Mouse (Mus musculus): Measurements from ENCODE around the gene Klhl32. TPM values are rescaled to one million over a fixed set of nuclear protein-coding genes. Genes with fewer than 3 reads are reported as not detected.

The Klhl32 gene
- polyA plus RNA-seq, 1 experiment, result 0.96 TPM

DNA sequence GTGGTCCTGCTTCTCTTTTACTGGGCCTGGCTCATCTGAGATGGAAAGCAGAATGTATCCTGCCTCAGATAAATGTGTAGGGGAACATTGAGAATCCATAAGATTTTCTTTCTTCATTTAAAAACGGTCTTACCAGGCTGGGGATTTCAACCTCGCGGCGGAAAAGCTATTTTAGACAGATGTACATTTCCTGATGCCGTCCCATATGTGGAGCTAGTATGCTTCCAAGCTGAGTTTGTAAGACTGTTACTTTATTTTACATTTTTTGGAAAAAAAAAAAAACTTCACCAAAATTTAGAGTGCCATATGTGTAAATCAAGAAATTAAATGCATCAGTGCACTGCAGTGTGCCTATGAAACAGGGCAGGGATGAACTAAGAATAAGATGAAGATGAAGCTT is 5.4 kb downstream of the Klhl32 start:
- Histone ChIP-seq H3K9me3 (replicated peaks; ENCODE audit: control insufficient read depth, insufficient read depth, low read length, poor library complexity, severe bottlenecking) (no peaks in the 10 kb centered on the region), H3K4me3 (ENCODE audit: low read depth, low read length) (no peak overlapping the region), H3K4me1 (ENCODE audit: control insufficient read depth, insufficient read depth, low read length) (no peaks in the 10 kb centered on the region), H3K27me3 (ENCODE audit: control insufficient read depth, insufficient read depth, low read length, poor library complexity, severe bottlenecking) (peaks cover 1% of the 10 kb centered on the region; the same call in 1 of the 2 replicates), H3K9ac (ENCODE audit: low read depth, poor library complexity, severe bottlenecking) (no peak overlapping the region), H3K27ac (ENCODE audit: insufficient read depth, low read length) (no peak overlapping the region), H3K36me3 (ENCODE audit: control insufficient read depth, insufficient read depth, low read length, poor library complexity, severe bottlenecking) (no peaks in the 10 kb centered on the region)
- TF ChIP-seq EP300 (IDR thresholded peaks at IDR 0.05; ENCODE audit: insufficient read depth, low read depth, low read length) (no peak), CTCF (IDR thresholded peaks at IDR 0.05; ENCODE audit: low read depth, low read length) (no peak), POLR2A (IDR thresholded peaks at IDR 0.05; ENCODE audit: insufficient read depth, low read length) (no peak)

DNA sequence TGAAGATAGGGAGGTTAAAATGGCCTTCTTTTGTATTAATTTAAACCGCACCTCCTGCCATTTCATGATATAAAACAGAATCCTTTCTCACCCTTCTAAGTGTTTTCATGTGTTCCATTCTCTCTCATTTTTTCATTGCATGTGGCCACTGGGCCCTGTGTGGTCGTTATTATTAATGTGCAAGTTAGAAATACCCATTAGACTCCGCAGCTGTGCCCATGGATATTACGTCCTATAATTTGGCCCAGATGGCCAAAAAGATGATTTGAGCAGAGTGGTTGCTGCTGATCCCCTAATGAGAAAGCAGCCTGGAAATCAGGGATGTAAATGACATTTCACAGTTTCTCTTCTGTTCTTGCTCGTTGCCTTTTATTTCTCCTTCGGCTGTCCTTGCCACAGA is 12.4 kb downstream of the Klhl32 start:
- no peaks in the 10 kb centered on the region for H3K27me3 ChIP-seq (ENCODE audit: control insufficient read depth, insufficient read depth, low read length, poor library complexity, severe bottlenecking)
- H3K36me3 ChIP-seq (ENCODE audit: control insufficient read depth, insufficient read depth, low read length, poor library complexity, severe bottlenecking), result no peaks in the 10 kb centered on the region
- no peak overlapping the region for H3K4me3 ChIP-seq (ENCODE audit: low read depth, low read length)
- no peaks in the 10 kb centered on the region for H3K9me3 ChIP-seq (replicated peaks; ENCODE audit: control insufficient read depth, insufficient read depth, low read length, poor library complexity, severe bottlenecking)
- no peak overlapping the region for H3K9ac ChIP-seq (ENCODE audit: low read depth, poor library complexity, severe bottlenecking)
- no peak overlapping the region for H3K27ac ChIP-seq (ENCODE audit: insufficient read depth, low read length)
- H3K4me1 ChIP-seq (ENCODE audit: control insufficient read depth, insufficient read depth, low read length), result no peaks in the 10 kb centered on the region
- TF ChIP-seq CTCF (IDR thresholded peaks at IDR 0.05; ENCODE audit: low read depth, low read length), result no peak
- TF ChIP-seq POLR2A (IDR thresholded peaks at IDR 0.05; ENCODE audit: insufficient read depth, low read length), result no peak
- TF ChIP-seq EP300 (IDR thresholded peaks at IDR 0.05; ENCODE audit: insufficient read depth, low read depth, low read length), result no peak

DNA sequence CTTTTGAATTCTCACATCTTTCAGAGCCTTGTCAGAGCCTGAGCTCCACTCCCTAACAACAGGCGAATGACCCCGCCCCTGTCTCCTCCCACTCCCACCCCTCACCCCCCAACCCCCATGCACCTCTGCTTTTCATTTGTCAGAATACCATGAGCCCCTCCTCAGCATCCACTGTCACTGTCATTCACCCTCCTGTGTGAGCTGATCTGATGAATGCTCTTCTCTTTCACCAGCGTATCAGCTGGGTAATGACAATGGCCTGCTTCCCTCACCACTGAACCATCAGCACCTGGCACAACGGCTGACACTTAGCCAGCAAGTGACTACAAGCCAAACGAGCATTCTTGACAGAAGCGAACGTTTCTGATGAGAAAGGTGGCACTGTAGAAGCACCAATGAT is 15.4 kb downstream of the Klhl32 start:
- TF ChIP-seq POLR2A (IDR thresholded peaks at IDR 0.05; ENCODE audit: insufficient read depth, low read length) (no peak), CTCF (IDR thresholded peaks at IDR 0.05; ENCODE audit: low read depth, low read length) (no peak), EP300 (IDR thresholded peaks at IDR 0.05; ENCODE audit: insufficient read depth, low read depth, low read length) (no peak)
- Histone ChIP-seq H3K9ac (ENCODE audit: low read depth, poor library complexity, severe bottlenecking) (no peak overlapping the region), H3K27me3 (ENCODE audit: control insufficient read depth, insufficient read depth, low read length, poor library complexity, severe bottlenecking) (no peaks in the 10 kb centered on the region), H3K27ac (ENCODE audit: insufficient read depth, low read length) (no peak overlapping the region), H3K36me3 (ENCODE audit: control insufficient read depth, insufficient read depth, low read length, poor library complexity, severe bottlenecking) (no peaks in the 10 kb centered on the region), H3K4me3 (ENCODE audit: low read depth, low read length) (no peak overlapping the region), H3K9me3 (replicated peaks; ENCODE audit: control insufficient read depth, insufficient read depth, low read length, poor library complexity, severe bottlenecking) (no peaks in the 10 kb centered on the region), H3K4me1 (ENCODE audit: control insufficient read depth, insufficient read depth, low read length) (no peaks in the 10 kb centered on the region)

DNA sequence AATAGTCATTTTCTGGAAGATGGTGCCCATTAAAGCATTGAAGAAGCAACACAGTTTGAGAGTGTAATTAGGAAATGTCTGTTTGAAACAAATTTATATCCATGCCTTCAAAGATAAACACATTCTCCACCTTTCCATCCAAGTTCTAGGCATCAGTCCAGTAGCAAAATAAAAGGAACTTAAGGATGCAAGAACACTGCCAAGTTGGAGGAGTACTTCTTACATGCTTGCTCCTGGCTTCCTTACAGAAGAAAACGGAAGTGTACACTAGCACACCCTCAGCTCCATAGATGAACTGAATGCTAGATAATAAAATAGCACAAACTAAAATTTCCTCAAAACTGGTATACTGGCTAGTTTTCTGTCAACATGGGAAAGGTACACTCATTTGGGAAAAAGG is 42.6 kb downstream of the Klhl32 start:
- no peaks in the 10 kb centered on the region for H3K9me3 ChIP-seq (replicated peaks; ENCODE audit: control insufficient read depth, insufficient read depth, low read length, poor library complexity, severe bottlenecking)
- H3K27ac ChIP-seq (ENCODE audit: insufficient read depth, low read length), result no peak overlapping the region
- H3K4me1 ChIP-seq (ENCODE audit: control insufficient read depth, insufficient read depth, low read length), result no peaks in the 10 kb centered on the region
- H3K36me3 ChIP-seq (ENCODE audit: control insufficient read depth, insufficient read depth, low read length, poor library complexity, severe bottlenecking), result no peaks in the 10 kb centered on the region
- no peak overlapping the region for H3K9ac ChIP-seq (ENCODE audit: low read depth, poor library complexity, severe bottlenecking)
- H3K4me3 ChIP-seq (ENCODE audit: low read depth, low read length), result no peak overlapping the region
- TF ChIP-seq POLR2A (IDR thresholded peaks at IDR 0.05; ENCODE audit: insufficient read depth, low read length), result no peak
- TF ChIP-seq EP300 (IDR thresholded peaks at IDR 0.05; ENCODE audit: insufficient read depth, low read depth, low read length), result no peak
- H3K27me3 ChIP-seq (ENCODE audit: control insufficient read depth, insufficient read depth, low read length, poor library complexity, severe bottlenecking), result no peaks in the 10 kb centered on the region

DNA sequence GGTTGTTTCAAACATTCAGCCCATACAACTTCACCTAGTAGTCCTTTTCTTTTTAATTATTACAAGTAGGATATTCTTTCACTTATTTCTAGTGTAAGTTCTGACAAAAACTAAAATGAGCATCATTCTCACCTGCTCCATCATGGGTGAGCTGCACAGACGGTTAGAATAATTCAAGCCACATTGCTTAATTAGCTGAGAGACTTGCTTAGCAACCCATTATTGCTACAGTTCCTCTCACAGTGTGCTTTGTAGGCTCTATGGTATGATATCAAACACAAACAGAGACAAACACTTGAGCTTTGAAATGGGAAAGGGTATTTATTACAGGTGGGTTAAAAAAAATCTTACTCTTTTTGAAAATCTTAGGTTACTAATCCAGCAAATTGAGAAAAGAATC is 49.0 kb downstream of the Klhl32 start:
- Histone ChIP-seq H3K9me3 (replicated peaks; ENCODE audit: control insufficient read depth, insufficient read depth, low read length, poor library complexity, severe bottlenecking) (no peaks in the 10 kb centered on the region), H3K27ac (ENCODE audit: insufficient read depth, low read length) (no peak overlapping the region), H3K9ac (ENCODE audit: low read depth, poor library complexity, severe bottlenecking) (no peak overlapping the region), H3K4me1 (ENCODE audit: control insufficient read depth, insufficient read depth, low read length) (no peaks in the 10 kb centered on the region), H3K27me3 (ENCODE audit: control insufficient read depth, insufficient read depth, low read length, poor library complexity, severe bottlenecking) (no peaks in the 10 kb centered on the region), H3K36me3 (ENCODE audit: control insufficient read depth, insufficient read depth, low read length, poor library complexity, severe bottlenecking) (no peaks in the 10 kb centered on the region), H3K4me3 (ENCODE audit: low read depth, low read length) (no peak overlapping the region)
- TF ChIP-seq POLR2A (IDR thresholded peaks at IDR 0.05; ENCODE audit: insufficient read depth, low read length) (no peak), EP300 (IDR thresholded peaks at IDR 0.05; ENCODE audit: insufficient read depth, low read depth, low read length) (no peak), CTCF (IDR thresholded peaks at IDR 0.05; ENCODE audit: low read depth, low read length) (no peak)

DNA sequence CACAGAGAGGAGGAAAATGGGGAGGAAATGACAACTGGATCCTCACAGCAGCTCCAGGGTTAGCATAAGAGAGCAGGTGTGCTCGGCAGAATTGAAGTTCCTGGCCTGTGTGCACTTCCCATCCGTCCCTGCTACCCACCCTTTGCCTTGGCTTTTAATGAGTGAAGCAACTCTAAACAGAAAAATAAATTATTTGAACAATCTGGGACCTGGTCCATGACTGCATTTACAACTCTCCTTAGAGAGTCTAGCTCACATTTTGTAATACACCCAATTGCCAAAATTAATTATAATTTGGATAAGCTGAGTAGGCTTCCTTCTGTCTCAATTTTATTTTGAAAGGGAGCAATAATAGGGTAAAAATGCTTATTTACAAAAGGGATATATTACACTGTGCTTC is 49.6 kb downstream of the Klhl32 start:
- no peaks in the 10 kb centered on the region for H3K9me3 ChIP-seq (replicated peaks; ENCODE audit: control insufficient read depth, insufficient read depth, low read length, poor library complexity, severe bottlenecking)
- H3K4me1 ChIP-seq (ENCODE audit: control insufficient read depth, insufficient read depth, low read length), result no peaks in the 10 kb centered on the region
- H3K36me3 ChIP-seq (ENCODE audit: control insufficient read depth, insufficient read depth, low read length, poor library complexity, severe bottlenecking), result no peaks in the 10 kb centered on the region
- no peak overlapping the region for H3K4me3 ChIP-seq (ENCODE audit: low read depth, low read length)
- no peak overlapping the region for H3K9ac ChIP-seq (ENCODE audit: low read depth, poor library complexity, severe bottlenecking)
- H3K27me3 ChIP-seq (ENCODE audit: control insufficient read depth, insufficient read depth, low read length, poor library complexity, severe bottlenecking), result no peaks in the 10 kb centered on the region
- H3K27ac ChIP-seq (ENCODE audit: insufficient read depth, low read length), result no peak overlapping the region
- no peak for TF ChIP-seq CTCF (IDR thresholded peaks at IDR 0.05; ENCODE audit: low read depth, low read length)
- TF ChIP-seq POLR2A (IDR thresholded peaks at IDR 0.05; ENCODE audit: insufficient read depth, low read length), result no peak
- TF ChIP-seq EP300 (IDR thresholded peaks at IDR 0.05; ENCODE audit: insufficient read depth, low read depth, low read length), result no peak

Measured in ES-Bruce4 (cell line).